Mouse (Mus musculus): ENCODE results near the gene Cope.
A peak's percentile ranks its signal among the peaks of the same experiment; 100 is the strongest.

The Cope gene

GRCm38 (mm10) chr8:70315624-70316510, 13.5 kb downstream of the Cope start, which contains the start of gene Cers1:
TSS of gene Cers1 (plus strand) at chr8:70315775.
- Histone ChIP-seq H3K4me1 (replicated peaks; ENCODE audit: low read depth, low read length) (peaks cover 34% of the 10 kb centered on the region), H3K36me3 (ENCODE audit: insufficient read depth, low read length) (peaks cover 32% of the 10 kb centered on the region), H3K4me3 (replicated peaks; ENCODE audit: low read length) (peak within 1 kb of the TSS; percentile 81), H3K27me3 (ENCODE audit: insufficient read depth, low read length) (peaks cover 29% of the 10 kb centered on the region), H3K9me3 (ENCODE audit: low read length) (no peaks in the 10 kb centered on the region)
- no peak for TF ChIP-seq CTCF (conservative IDR thresholded peaks at IDR 0.05; ENCODE audit: low read length)
- no peak for TF ChIP-seq NANOG (IDR thresholded peaks at IDR 0.05; ENCODE audit: borderline replicate concordance, low read length)
- TF ChIP-seq POU5F1 (IDR thresholded peaks at IDR 0.05; ENCODE audit: borderline replicate concordance, low read length), result no peak

- no peak for TF ChIP-seq NANOG (IDR thresholded peaks at IDR 0.05; ENCODE audit: borderline replicate concordance, low read length)
- TF ChIP-seq CTCF (conservative IDR thresholded peaks at IDR 0.05; ENCODE audit: low read length), result no peak
- no peak for TF ChIP-seq POU5F1 (IDR thresholded peaks at IDR 0.05; ENCODE audit: borderline replicate concordance, low read length)
- peaks cover 22% of the 10 kb centered on the region for H3K36me3 ChIP-seq (ENCODE audit: insufficient read depth, low read length)
Measured at GRCm38 (mm10) chr8:70316511-70317504, 14.5 kb downstream of the Cope start.

GRCm38 (mm10) chr8:70317872-70318271, 15.6 kb downstream of the Cope start:
- TF ChIP-seq CTCF (conservative IDR thresholded peaks at IDR 0.05; ENCODE audit: low read length) (no peak), NANOG (IDR thresholded peaks at IDR 0.05; ENCODE audit: borderline replicate concordance, low read length) (no peak), POU5F1 (IDR thresholded peaks at IDR 0.05; ENCODE audit: borderline replicate concordance, low read length) (no peak)
- Histone ChIP-seq H3K36me3 (ENCODE audit: insufficient read depth, low read length) (peaks cover 17% of the 10 kb centered on the region), H3K9me3 (ENCODE audit: low read length) (no peaks in the 10 kb centered on the region), H3K4me1 (replicated peaks; ENCODE audit: low read depth, low read length) (peaks cover 27% of the 10 kb centered on the region), H3K4me3 (replicated peaks; ENCODE audit: low read length) (no peak overlapping the region), H3K27me3 (ENCODE audit: insufficient read depth, low read length) (peaks cover 29% of the 10 kb centered on the region)

More at GRCm38 (mm10) chr8:70316511-70317504, 14.5 kb downstream of the Cope start:
- Histone ChIP-seq H3K4me3 (replicated peaks; ENCODE audit: low read length) (peak overlapping the region; percentile 81), H3K4me1 (replicated peaks; ENCODE audit: low read depth, low read length) (peaks cover 27% of the 10 kb centered on the region), H3K27me3 (ENCODE audit: insufficient read depth, low read length) (peaks cover 29% of the 10 kb centered on the region), H3K9me3 (ENCODE audit: low read length) (no peaks in the 10 kb centered on the region)

- Histone ChIP-seq H3K4me1 (replicated peaks; ENCODE audit: low read depth, low read length) (peaks cover under 1% of the 10 kb centered on the region; the same call in 1 of the 2 replicates), H3K27me3 (ENCODE audit: insufficient read depth, low read length) (peaks cover 3% of the 10 kb centered on the region; the same call in 1 of the 2 replicates), H3K4me3 (replicated peaks; ENCODE audit: low read length) (no peak overlapping the region), H3K9me3 (ENCODE audit: low read length) (no peaks in the 10 kb centered on the region), H3K36me3 (ENCODE audit: insufficient read depth, low read length) (peaks cover 15% of the 10 kb centered on the region; the same call in 1 of the 2 replicates)
- TF ChIP-seq POU5F1 (IDR thresholded peaks at IDR 0.05; ENCODE audit: borderline replicate concordance, low read length), result no peak
Measured at GRCm38 (mm10) chr8:70323716-70324115, 21.4 kb downstream of the Cope start.

GRCm38 (mm10) chr8:70327512-70327911, 25.2 kb downstream of the Cope start:
- H3K36me3 ChIP-seq (ENCODE audit: insufficient read depth, low read length), result peaks cover 24% of the 10 kb centered on the region
- TF ChIP-seq NANOG (IDR thresholded peaks at IDR 0.05; ENCODE audit: borderline replicate concordance, low read length) (no peak), POU5F1 (IDR thresholded peaks at IDR 0.05; ENCODE audit: borderline replicate concordance, low read length) (no peak), CTCF (conservative IDR thresholded peaks at IDR 0.05; ENCODE audit: low read length) (no peak)
- H3K4me3 ChIP-seq (replicated peaks; ENCODE audit: low read length), result no peak overlapping the region
- peaks cover 9% of the 10 kb centered on the region for H3K27me3 ChIP-seq (ENCODE audit: insufficient read depth, low read length)
- peaks cover 34% of the 10 kb centered on the region for H3K4me1 ChIP-seq (replicated peaks; ENCODE audit: low read depth, low read length)
- no peaks in the 10 kb centered on the region for H3K9me3 ChIP-seq (ENCODE audit: low read length)

- TF ChIP-seq NANOG (IDR thresholded peaks at IDR 0.05; ENCODE audit: borderline replicate concordance, low read length) (no peak), CTCF (conservative IDR thresholded peaks at IDR 0.05; ENCODE audit: low read length) (no peak), POU5F1 (IDR thresholded peaks at IDR 0.05; ENCODE audit: borderline replicate concordance, low read length) (no peak)
- Histone ChIP-seq H3K36me3 (ENCODE audit: insufficient read depth, low read length) (peaks cover 32% of the 10 kb centered on the region), H3K9me3 (ENCODE audit: low read length) (no peaks in the 10 kb centered on the region), H3K4me3 (replicated peaks; ENCODE audit: low read length) (peak within 1 kb of the TSS; percentile 73), H3K27me3 (ENCODE audit: insufficient read depth, low read length) (peaks cover 9% of the 10 kb centered on the region), H3K4me1 (replicated peaks; ENCODE audit: low read depth, low read length) (peaks cover 49% of the 10 kb centered on the region)
Measured at GRCm38 (mm10) chr8:70329124-70329834, 27.0 kb downstream of the Cope start, which contains the start of gene Gdf1. TSS of gene Gdf1 (plus strand) at chr8:70329817.

GRCm38 (mm10) chr8:70329835-70330740, 27.8 kb downstream of the Cope start:
- Histone ChIP-seq H3K9me3 (ENCODE audit: low read length) (no peaks in the 10 kb centered on the region), H3K36me3 (ENCODE audit: insufficient read depth, low read length) (peaks cover 40% of the 10 kb centered on the region)

More at GRCm38 (mm10) chr8:70329835-70330740, 27.8 kb downstream of the Cope start:
- H3K4me1 ChIP-seq (replicated peaks; ENCODE audit: low read depth, low read length), result peaks cover 49% of the 10 kb centered on the region
- peak overlapping the region; percentile 73 for H3K4me3 ChIP-seq (replicated peaks; ENCODE audit: low read length)
- peaks cover 9% of the 10 kb centered on the region for H3K27me3 ChIP-seq (ENCODE audit: insufficient read depth, low read length)
- no peak for TF ChIP-seq POU5F1 (IDR thresholded peaks at IDR 0.05; ENCODE audit: borderline replicate concordance, low read length)
- no peak for TF ChIP-seq NANOG (IDR thresholded peaks at IDR 0.05; ENCODE audit: borderline replicate concordance, low read length)
- TF ChIP-seq CTCF (conservative IDR thresholded peaks at IDR 0.05; ENCODE audit: low read length), result no peak
